7 mouse cellular contexts compared by ENCODE assay signal in genomic region chr4:106633281-106634085, GRCm38 (mm10). TPM values are rescaled to one million over a fixed set of nuclear protein-coding genes. Genes with fewer than 3 reads are reported as not detected.
DNase-seq lines count a peak whose midpoint lies in the region; ATAC-seq and TF ChIP-seq lines count a peak whose summit lies in the region.

No protein-coding gene starts in this region.

- no peaks in the 10 kb centered on the region for H3K9me3 ChIP-seq in midbrain, embryonic 11.5 days (ENCODE audit: control insufficient read depth, low read length)

- ATAC-seq in midbrain, embryonic 11.5 days (ENCODE audit: low FRiP score), result no peak

- H3K27ac ChIP-seq in kidney, adult 2 months (ENCODE audit: insufficient read depth, low read depth, low read length), result no peak overlapping the region
- peak overlapping the region; percentile 18 for H3K27ac ChIP-seq in cortical plate, adult 2 months (ENCODE audit: insufficient read depth, low read length)
- H3K27ac ChIP-seq in midbrain, embryonic 11.5 days (ENCODE audit: low read depth, low read length), result no peak overlapping the region

- H3K4me1 ChIP-seq in kidney, adult 2 months (ENCODE audit: control insufficient read depth, insufficient read depth, low read length), result peaks cover 23% of the 10 kb centered on the region
- H3K4me1 ChIP-seq in cortical plate, adult 2 months (ENCODE audit: control insufficient read depth, insufficient read depth, low read length), result peaks cover 9% of the 10 kb centered on the region
- H3K4me1 ChIP-seq in midbrain, embryonic 11.5 days (ENCODE audit: control insufficient read depth, insufficient read depth, low read length), result 0 out of 2 replicates have a peak, but pooled peaks cover 2% of the 10 kb centered on the region

- no peaks in the 10 kb centered on the region for H3K27me3 ChIP-seq in kidney, adult 2 months (replicated peaks; ENCODE audit: control insufficient read depth, insufficient read depth, low read length)
- H3K27me3 ChIP-seq in midbrain, embryonic 11.5 days (ENCODE audit: control insufficient read depth, insufficient read depth, low read length), result no peaks in the 10 kb centered on the region

- no peak for TF ChIP-seq POLR2A in kidney, adult 2 months (IDR thresholded peaks at IDR 0.05; ENCODE audit: low read depth, low read length)
- TF ChIP-seq POLR2A in cortical plate, adult 2 months (IDR thresholded peaks at IDR 0.05; ENCODE audit: extremely low read depth, insufficient read depth, low read length), result no peak

- no peak overlapping the region for H3K4me3 ChIP-seq in kidney, adult 2 months (ENCODE audit: insufficient read depth, low read depth, low read length)
- no peak overlapping the region for H3K4me3 ChIP-seq in cortical plate, adult 2 months (ENCODE audit: insufficient read depth, low read length)
- no peak overlapping the region for H3K4me3 ChIP-seq in midbrain, embryonic 11.5 days (ENCODE audit: low read depth, low read length)

- no peaks in the 10 kb centered on the region for H3K36me3 ChIP-seq in kidney, adult 2 months (ENCODE audit: control insufficient read depth, insufficient read depth, low read length)
- no peaks in the 10 kb centered on the region for H3K36me3 ChIP-seq in midbrain, embryonic 11.5 days (ENCODE audit: control insufficient read depth, insufficient read depth, low read length)

- H3K9ac ChIP-seq in midbrain, embryonic 11.5 days (ENCODE audit: low read length), result no peak overlapping the region

- TF ChIP-seq CTCF in kidney, adult 2 months (conservative IDR thresholded peaks at IDR 0.05; ENCODE audit: insufficient read depth, insufficient read length, low read depth, low read length), result no peak
- TF ChIP-seq CTCF in cortical plate, adult 2 months (IDR thresholded peaks at IDR 0.05; ENCODE audit: extremely low read depth, insufficient read depth, low read length), result no peak

- no peak overlapping the region for H3K4me2 ChIP-seq in midbrain, embryonic 11.5 days

- 36% methylated on average over 8 of the region's 8 CpGs for WGBS in kidney, adult 2 months
- 36% methylated on average over 8 of the region's 8 CpGs for WGBS in midbrain, embryonic 11.5 days

- DNase-seq in kidney, adult 2 months, result peak; percentile 19
- no peak for DNase-seq in kidney, adult 8-10 months
- DNase-seq in adipocyte (ENCODE audit: low spot score), result peak; percentile 55
- peak; percentile 53 for DNase-seq in midbrain, embryonic 11.5 days (ENCODE audit: low spot score, missing footprints)
- DNase-seq in ovary, postnatal 10 days (ENCODE audit: low spot score), result no peak
- DNase-seq in embryo, embryonic 9.5 days (ENCODE audit: extremely low spot score), result no peak

RNA-seq across cellular contexts. Expression of gene Ttc22, which starts 11.3 kb away (rescaled TPM):
- polyA plus RNA-seq in kidney, adult 2 months (2012; rRNA removed), result 4.6 and 6.1 TPM in 2 replicates
- 1.3 and 1.9 TPM in 2 replicates for polyA plus RNA-seq in cortical plate, adult 2 months (2012; rRNA removed)
- polyA plus RNA-seq in midbrain, embryonic 11.5 days (2014; fragmentation: Nextera tagmentation; extraction: Ambion mirVana), result not detected in 2 replicates

RNA-seq across cellular contexts. Expression of gene Lexm, which starts 16.4 kb away (rescaled TPM):
- polyA plus RNA-seq in kidney, adult 2 months (2012; rRNA removed), result not detected in 2 replicates
- 0.08 and 0.11 TPM in 2 replicates for polyA plus RNA-seq in cortical plate, adult 2 months (2012; rRNA removed)
- 0.18 and 0.25 TPM in 2 replicates for polyA plus RNA-seq in midbrain, embryonic 11.5 days (2014; fragmentation: Nextera tagmentation; extraction: Ambion mirVana)

RNA-seq across cellular contexts. Expression of gene Pars2, which starts 17.4 kb away (rescaled TPM):
- 9.6 and 10.6 TPM in 2 replicates for polyA plus RNA-seq in kidney, adult 2 months (2012; rRNA removed)
- polyA plus RNA-seq in cortical plate, adult 2 months (2012; rRNA removed), result 10.4 and 10.7 TPM in 2 replicates
- 11.4 and 12.4 TPM in 2 replicates for polyA plus RNA-seq in midbrain, embryonic 11.5 days (2014; fragmentation: Nextera tagmentation; extraction: Ambion mirVana)

RNA-seq across cellular contexts. Expression of gene Ttc4, which starts 45.3 kb away (rescaled TPM):
- polyA plus RNA-seq in kidney, adult 2 months (2012; rRNA removed), result 41.3 and 50.4 TPM in 2 replicates
- polyA plus RNA-seq in cortical plate, adult 2 months (2012; rRNA removed), result 112 and 118 TPM in 2 replicates
- 87.9 and 97.3 TPM in 2 replicates for polyA plus RNA-seq in midbrain, embryonic 11.5 days (2014; fragmentation: Nextera tagmentation; extraction: Ambion mirVana)

Comparison
In these comparisons a context has a peak if more than half of its experiments do, and no peak if none do; other contexts are left out.
1. DNase-seq: peak in kidney, adult 2 months (single experiment), adipocyte (single experiment) and midbrain, embryonic 11.5 days (single experiment); none in kidney, adult 8-10 months (0 of 2), ovary, postnatal 10 days (single experiment) and embryo, embryonic 9.5 days (single experiment).